Mouse (Mus musculus): ENCODE results near the gene Cdhr3. TPM values are rescaled to one million over a fixed set of nuclear protein-coding genes. Genes with fewer than 3 reads are reported as not detected.
A peak's percentile ranks its signal among the peaks of the same experiment; 100 is the strongest.

The Cdhr3 gene
- not detected for polyA plus RNA-seq (2021)

GRCm38 (mm10) chr12:33092775-33093174 lies at the start of gene Cdhr3:
Gene Cdhr3, minus strand, starts transcription at chr12:33092875.
- TF ChIP-seq CTCF (IDR thresholded peaks at IDR 0.05) = no peak
- POLR2A ChIA-PET = no interaction called here
- DNase-seq (ENCODE audit: low read depth, low spot score) (no peak), ATAC-seq (no peak)
- in situ Hi-C loops (cut with MboI; ENCODE audit: low pct_unique_long_range_greater_than_20kb) = no loop called here
- CTCF ChIA-PET = no interaction called here
- peaks cover 47% of the 10 kb centered on the region for H3K27me3 ChIP-seq

GRCm38 (mm10) chr12:33139083-33139482 lies 46.4 kb upstream of the Cdhr3 start:
- ATAC-seq (peak; percentile 39), DNase-seq (ENCODE audit: low read depth, low spot score) (no peak)
- no peaks in the 10 kb centered on the region for H3K27me3 ChIP-seq
- CTCF ChIA-PET = interaction anchor here (1.2 kb wide), 1 partner anchor 15 kb away, joined by 3 read pairs; no protein-coding TSS in a partner anchor
- no peak for TF ChIP-seq CTCF (IDR thresholded peaks at IDR 0.05)
- in situ Hi-C loops (cut with MboI; ENCODE audit: low pct_unique_long_range_greater_than_20kb) = loop anchor here (5.0 kb wide), 2 partner anchors 128 to 203 kb away; no protein-coding TSS in a partner anchor
- POLR2A ChIA-PET = no interaction called here

- ChIA-PET POLR2A (no interaction called here), CTCF (no interaction called here)
- DNase-seq (ENCODE audit: low read depth, low spot score) = no peak
- in situ Hi-C loops (cut with MboI; ENCODE audit: low pct_unique_long_range_greater_than_20kb) = loop anchor here (5.0 kb wide), 2 partner anchors 129 to 204 kb away; no protein-coding TSS in a partner anchor
- no peaks in the 10 kb centered on the region for H3K27me3 ChIP-seq
- TF ChIP-seq CTCF (IDR thresholded peaks at IDR 0.05) = no peak
- no peak for ATAC-seq
Measured at GRCm38 (mm10) chr12:33137857-33138256, 45.2 kb upstream of the Cdhr3 start.

GRCm38 (mm10) chr12:33131796-33132195 lies 39.1 kb upstream of the Cdhr3 start:
- no peak for TF ChIP-seq CTCF (IDR thresholded peaks at IDR 0.05)
- POLR2A ChIA-PET = no interaction called here
- in situ Hi-C loops (cut with MboI; ENCODE audit: low pct_unique_long_range_greater_than_20kb) = no loop called here
- H3K27me3 ChIP-seq = no peaks in the 10 kb centered on the region
- ATAC-seq (no peak), DNase-seq (ENCODE audit: low read depth, low spot score) (no peak)
- CTCF ChIA-PET = no interaction called here

- no peak for TF ChIP-seq CTCF (IDR thresholded peaks at IDR 0.05)
- in situ Hi-C loops (cut with MboI; ENCODE audit: low pct_unique_long_range_greater_than_20kb) = no loop called here
Measured at GRCm38 (mm10) chr12:33130401-33130800, 37.7 kb upstream of the Cdhr3 start.

GRCm38 (mm10) chr12:33129410-33129809 lies 36.7 kb upstream of the Cdhr3 start:
- no peak for TF ChIP-seq CTCF (IDR thresholded peaks at IDR 0.05)
- H3K27me3 ChIP-seq = no peaks in the 10 kb centered on the region
- ATAC-seq (no peak), DNase-seq (ENCODE audit: low read depth, low spot score) (no peak)
- ChIA-PET CTCF (no interaction called here), POLR2A (no interaction called here)
- in situ Hi-C loops (cut with MboI; ENCODE audit: low pct_unique_long_range_greater_than_20kb) = no loop called here

More at GRCm38 (mm10) chr12:33130401-33130800, 37.7 kb upstream of the Cdhr3 start:
- ATAC-seq = no peak
- ChIA-PET CTCF (no interaction called here), POLR2A (no interaction called here)
- H3K27me3 ChIP-seq = no peaks in the 10 kb centered on the region
- DNase-seq (ENCODE audit: low read depth, low spot score) = no peak

GRCm38 (mm10) chr12:33128702-33129101 lies 36.0 kb upstream of the Cdhr3 start:
- in situ Hi-C loops (cut with MboI; ENCODE audit: low pct_unique_long_range_greater_than_20kb) = no loop called here
- CTCF ChIA-PET = no interaction called here
- POLR2A ChIA-PET = no interaction called here
- ATAC-seq = no peak
- no peak for TF ChIP-seq CTCF (IDR thresholded peaks at IDR 0.05)
- H3K27me3 ChIP-seq = no peaks in the 10 kb centered on the region
- no peak for DNase-seq (ENCODE audit: low read depth, low spot score)

GRCm38 (mm10) chr12:33128121-33128520 lies 35.4 kb upstream of the Cdhr3 start:
- no peak for TF ChIP-seq CTCF (IDR thresholded peaks at IDR 0.05)
- in situ Hi-C loops (cut with MboI; ENCODE audit: low pct_unique_long_range_greater_than_20kb) = no loop called here
- DNase-seq (ENCODE audit: low read depth, low spot score) (no peak), ATAC-seq (no peak)
- no peaks in the 10 kb centered on the region for H3K27me3 ChIP-seq
- ChIA-PET CTCF (no interaction called here), POLR2A (no interaction called here)

GRCm38 (mm10) chr12:33126243-33126642 lies 33.6 kb upstream of the Cdhr3 start:
- ChIA-PET CTCF (no interaction called here), POLR2A (interaction anchor here (0.6 kb wide), 1 partner anchor 914 kb away, joined by 3 read pairs; no protein-coding TSS in a partner anchor)
- no peak for ATAC-seq
- no peak for TF ChIP-seq CTCF (IDR thresholded peaks at IDR 0.05)
- no peaks in the 10 kb centered on the region for H3K27me3 ChIP-seq
- in situ Hi-C loops (cut with MboI; ENCODE audit: low pct_unique_long_range_greater_than_20kb) = no loop called here
- no peak for DNase-seq (ENCODE audit: low read depth, low spot score)

GRCm38 (mm10) chr12:33125594-33126227 lies 33.0 kb upstream of the Cdhr3 start:
- CTCF ChIA-PET = no interaction called here
- DNase-seq (ENCODE audit: low read depth, low spot score) = no peak
- TF ChIP-seq CTCF (IDR thresholded peaks at IDR 0.05) = no peak
- no peaks in the 10 kb centered on the region for H3K27me3 ChIP-seq
- in situ Hi-C loops (cut with MboI; ENCODE audit: low pct_unique_long_range_greater_than_20kb) = no loop called here
- POLR2A ChIA-PET = interaction anchor here (0.6 kb wide), 1 partner anchor 914 kb away, joined by 3 read pairs; no protein-coding TSS in a partner anchor
- no peak for ATAC-seq

GRCm38 (mm10) chr12:33118624-33119301 lies 26.1 kb upstream of the Cdhr3 start:
- DNase-seq (ENCODE audit: low read depth, low spot score) (no peak), ATAC-seq (no peak)

More at GRCm38 (mm10) chr12:33118624-33119301, 26.1 kb upstream of the Cdhr3 start:
- POLR2A ChIA-PET = no interaction called here
- in situ Hi-C loops (cut with MboI; ENCODE audit: low pct_unique_long_range_greater_than_20kb) = no loop called here
- CTCF ChIA-PET = no interaction called here
- TF ChIP-seq CTCF (IDR thresholded peaks at IDR 0.05) = no peak
- H3K27me3 ChIP-seq = no peaks in the 10 kb centered on the region

All from Patski (cell line).